Mouse (Mus musculus) lung, postnatal 36 days (tissue): ENCODE data around the gene Tcf3.
A peak's percentile ranks its signal among the peaks of the same experiment; 100 is the strongest.

ENCODE experiments used
- DNase-seq: peaks from one replicate; pipeline ENCODE4 v3.0.0; 2022; ENCODE audit warnings: mixed read lengths

Tcf3 gene

GRCm38 (mm10) chr10:80384115-80384639 is 49.3 kb downstream of the Tcf3 start:
- DNase-seq = no peak

- DNase-seq = peak; percentile 28
These were observed 50.0 kb downstream of the Tcf3 start for GRCm38 (mm10) chr10:80383431-80383830.

- no peak for DNase-seq
These were observed 50.6 kb downstream of the Tcf3 start for GRCm38 (mm10) chr10:80382641-80383365.

GRCm38 (mm10) chr10:80377716-80378115 is 55.7 kb downstream of the Tcf3 start:
- peak; percentile 40 for DNase-seq

- peak; percentile 97 for DNase-seq
These were observed 57.3 kb downstream of the Tcf3 start for GRCm38 (mm10) chr10:80376160-80376559.

- peak; percentile 93 for DNase-seq
These were observed 59.4 kb downstream of the Tcf3 start for GRCm38 (mm10) chr10:80374063-80374462.

- no peak for DNase-seq
These were observed 60.7 kb downstream of the Tcf3 start for GRCm38 (mm10) chr10:80372706-80373105.

GRCm38 (mm10) chr10:80371983-80372382 is 61.5 kb downstream of the Tcf3 start:
- DNase-seq = no peak

GRCm38 (mm10) chr10:80371411-80371966 is 62.0 kb downstream of the Tcf3 start:
- DNase-seq = peak; percentile 90

GRCm38 (mm10) chr10:80369995-80370747 is 63.3 kb downstream of the Tcf3 start:
- peak; percentile 36 for DNase-seq

- DNase-seq = no peak
These were observed 65.1 kb downstream of the Tcf3 start for GRCm38 (mm10) chr10:80368392-80368791.

GRCm38 (mm10) chr10:80367954-80368353 is 65.5 kb downstream of the Tcf3 start:
- DNase-seq = no peak

GRCm38 (mm10) chr10:80365736-80366135 is 67.7 kb downstream of the Tcf3 start:
- DNase-seq = no peak

- no peak for DNase-seq
These were observed 69.7 kb downstream of the Tcf3 start for GRCm38 (mm10) chr10:80363734-80364133.
